Mouse (Mus musculus): ENCODE measurements around the gene Olfr575. TPM values are rescaled to one million over a fixed set of nuclear protein-coding genes. Genes with fewer than 3 reads are reported as not detected.

Olfr575 gene
- polyA plus RNA-seq (2012; rRNA removed): not detected in 2 replicates

- no peak for TF ChIP-seq POLR2A (IDR thresholded peaks at IDR 0.05; ENCODE audit: low read depth, low read length)
- TF ChIP-seq CTCF (IDR thresholded peaks at IDR 0.05; ENCODE audit: extremely low read depth, insufficient read length, insufficient replicate concordance, low read depth, low read length): no peak
- Histone ChIP-seq H3K4me1 (ENCODE audit: control insufficient read depth, insufficient read depth, insufficient read length, low read length) (no peaks in the 10 kb centered on the region), H3K36me3 (ENCODE audit: control insufficient read depth, insufficient read depth, low read length) (no peaks in the 10 kb centered on the region), H3K27ac (ENCODE audit: insufficient read depth, low read depth, low read length) (no peak within 1 kb of the TSS), H3K4me3 (ENCODE audit: low read depth, low read length) (no peak within 1 kb of the TSS), H3K27me3 (ENCODE audit: control insufficient read depth, insufficient read depth, low read length) (no peaks in the 10 kb centered on the region)
- 32% methylated on average over 1 of the region's 1 CpGs for WGBS
These were observed at the start of gene Olfr575 for GRCm38 (mm10) chr7:102958593-102958992. Olfr575 (minus strand) TSS chr7:102958775.

GRCm38 (mm10) chr7:102989224-102989623, 30.6 kb upstream of the Olfr575 start, which contains the start of gene Olfr578:
Olfr578 (minus strand) TSS chr7:102989324.
- no peak within 1 kb of the TSS for H3K4me3 ChIP-seq (ENCODE audit: low read depth, low read length)
- TF ChIP-seq CTCF (IDR thresholded peaks at IDR 0.05; ENCODE audit: extremely low read depth, insufficient read length, insufficient replicate concordance, low read depth, low read length): no peak
- no peak for TF ChIP-seq POLR2A (IDR thresholded peaks at IDR 0.05; ENCODE audit: low read depth, low read length)
- no peak within 1 kb of the TSS for H3K27ac ChIP-seq (ENCODE audit: insufficient read depth, low read depth, low read length)
- no peaks in the 10 kb centered on the region for H3K36me3 ChIP-seq (ENCODE audit: control insufficient read depth, insufficient read depth, low read length)
- no peaks in the 10 kb centered on the region for H3K27me3 ChIP-seq (ENCODE audit: control insufficient read depth, insufficient read depth, low read length)
- no peaks in the 10 kb centered on the region for H3K4me1 ChIP-seq (ENCODE audit: control insufficient read depth, insufficient read depth, insufficient read length, low read length)
- 58% methylated on average over 3 of the region's 3 CpGs for WGBS

- H3K27me3 ChIP-seq (ENCODE audit: control insufficient read depth, insufficient read depth, low read length): no peaks in the 10 kb centered on the region
- no peaks in the 10 kb centered on the region for H3K4me1 ChIP-seq (ENCODE audit: control insufficient read depth, insufficient read depth, insufficient read length, low read length)
- H3K4me3 ChIP-seq (ENCODE audit: low read depth, low read length): no peak within 1 kb of the TSS
- 78% methylated on average over 2 of the region's 2 CpGs for WGBS
- no peaks in the 10 kb centered on the region for H3K36me3 ChIP-seq (ENCODE audit: control insufficient read depth, insufficient read depth, low read length)
- TF ChIP-seq CTCF (IDR thresholded peaks at IDR 0.05; ENCODE audit: extremely low read depth, insufficient read length, insufficient replicate concordance, low read depth, low read length): no peak
- TF ChIP-seq POLR2A (IDR thresholded peaks at IDR 0.05; ENCODE audit: low read depth, low read length): no peak
- no peak within 1 kb of the TSS for H3K27ac ChIP-seq (ENCODE audit: insufficient read depth, low read depth, low read length)
These were observed 17.3 kb upstream of the Olfr575 start, which contains the start of gene Olfr577 for GRCm38 (mm10) chr7:102975843-102976242. Olfr577 (minus strand) TSS chr7:102975943.

GRCm38 (mm10) chr7:102974399-102974798, 15.8 kb upstream of the Olfr575 start:
- no peaks in the 10 kb centered on the region for H3K36me3 ChIP-seq (ENCODE audit: control insufficient read depth, insufficient read depth, low read length)
- no peaks in the 10 kb centered on the region for H3K27me3 ChIP-seq (ENCODE audit: control insufficient read depth, insufficient read depth, low read length)
- WGBS: 20% methylated on average over 1 of the region's 1 CpGs
- H3K4me3 ChIP-seq (ENCODE audit: low read depth, low read length): no peak overlapping the region
- TF ChIP-seq CTCF (IDR thresholded peaks at IDR 0.05; ENCODE audit: extremely low read depth, insufficient read length, insufficient replicate concordance, low read depth, low read length) (no peak), POLR2A (IDR thresholded peaks at IDR 0.05; ENCODE audit: low read depth, low read length) (no peak)
- H3K4me1 ChIP-seq (ENCODE audit: control insufficient read depth, insufficient read depth, insufficient read length, low read length): no peaks in the 10 kb centered on the region
- H3K27ac ChIP-seq (ENCODE audit: insufficient read depth, low read depth, low read length): no peak overlapping the region

- H3K27ac ChIP-seq (ENCODE audit: insufficient read depth, low read depth, low read length): no peak within 1 kb of the TSS
- H3K36me3 ChIP-seq (ENCODE audit: control insufficient read depth, insufficient read depth, low read length): no peaks in the 10 kb centered on the region
- no peaks in the 10 kb centered on the region for H3K4me1 ChIP-seq (ENCODE audit: control insufficient read depth, insufficient read depth, insufficient read length, low read length)
- H3K4me3 ChIP-seq (ENCODE audit: low read depth, low read length): no peak within 1 kb of the TSS
- no peaks in the 10 kb centered on the region; the same call in 1 of the 2 replicates for H3K27me3 ChIP-seq (ENCODE audit: control insufficient read depth, insufficient read depth, low read length)
- 8% methylated on average over 2 of the region's 2 CpGs for WGBS
- TF ChIP-seq POLR2A (IDR thresholded peaks at IDR 0.05; ENCODE audit: low read depth, low read length): no peak
- TF ChIP-seq CTCF (IDR thresholded peaks at IDR 0.05; ENCODE audit: extremely low read depth, insufficient read length, insufficient replicate concordance, low read depth, low read length): no peak
These were observed 3.8 kb upstream of the Olfr575 start, which contains the start of gene Olfr576 for GRCm38 (mm10) chr7:102962360-102962759. Olfr576 (plus strand) TSS chr7:102962660.

- no peaks in the 10 kb centered on the region for H3K4me1 ChIP-seq (ENCODE audit: control insufficient read depth, insufficient read depth, insufficient read length, low read length)
- no peaks in the 10 kb centered on the region for H3K27me3 ChIP-seq (ENCODE audit: control insufficient read depth, insufficient read depth, low read length)
- no peak overlapping the region for H3K4me3 ChIP-seq (ENCODE audit: low read depth, low read length)
- H3K27ac ChIP-seq (ENCODE audit: insufficient read depth, low read depth, low read length): no peak overlapping the region
- no peaks in the 10 kb centered on the region for H3K36me3 ChIP-seq (ENCODE audit: control insufficient read depth, insufficient read depth, low read length)
- TF ChIP-seq POLR2A (IDR thresholded peaks at IDR 0.05; ENCODE audit: low read depth, low read length) (no peak), CTCF (IDR thresholded peaks at IDR 0.05; ENCODE audit: extremely low read depth, insufficient read length, insufficient replicate concordance, low read depth, low read length) (no peak)
- 68% methylated on average over 3 of the region's 3 CpGs for WGBS
These were observed 438 bp downstream of the Olfr575 start for GRCm38 (mm10) chr7:102958137-102958536.

- H3K36me3 ChIP-seq (ENCODE audit: control insufficient read depth, insufficient read depth, low read length): no peaks in the 10 kb centered on the region
- H3K4me1 ChIP-seq (ENCODE audit: control insufficient read depth, insufficient read depth, insufficient read length, low read length): no peaks in the 10 kb centered on the region
- H3K4me3 ChIP-seq (ENCODE audit: low read depth, low read length): no peak overlapping the region
- no peaks in the 10 kb centered on the region for H3K27me3 ChIP-seq (ENCODE audit: control insufficient read depth, insufficient read depth, low read length)
- WGBS: 23% methylated on average over 1 of the region's 1 CpGs
- no peak for TF ChIP-seq CTCF (IDR thresholded peaks at IDR 0.05; ENCODE audit: extremely low read depth, insufficient read length, insufficient replicate concordance, low read depth, low read length)
- TF ChIP-seq POLR2A (IDR thresholded peaks at IDR 0.05; ENCODE audit: low read depth, low read length): no peak
- no peak overlapping the region for H3K27ac ChIP-seq (ENCODE audit: insufficient read depth, low read depth, low read length)
These were observed 7.8 kb downstream of the Olfr575 start for GRCm38 (mm10) chr7:102950732-102951131.
